Mouse (Mus musculus) G1E (cell line): ENCODE measurements around the gene Ppm1l.

Experiments
- CTCF ChIP-seq: IDR thresholded peaks from 2 replicates; pipeline ENCODE4 v1.5.1; 2012; ENCODE audit warnings: low read depth, low read length, inconsistent platforms, mixed read lengths
- TAL1 ChIP-seq: conservative IDR thresholded peaks from 2 replicates; pipeline ENCODE4 v1.6.1; 2012; ENCODE audit warnings: low read depth, low read length, inconsistent platforms, mixed read lengths

GRCm38 (mm10) chr3:69342247-69342921 lies 25.7 kb downstream of the Ppm1l start:
- TF ChIP-seq CTCF (no peak), TAL1 (no peak)
